Mouse (Mus musculus): Measurements from ENCODE around the gene Gm11032.

- TF ChIP-seq CTCF (IDR thresholded peaks at IDR 0.05; ENCODE audit: extremely low read depth, insufficient read length, insufficient replicate concordance, low read depth, low read length): no peak
- TF ChIP-seq POLR2A (IDR thresholded peaks at IDR 0.05; ENCODE audit: low read depth, low read length): no peak
Observed at GRCm38 (mm10) chr11:4620017-4620485, at the start of gene Gm11032.

Measured in small intestine, adult 2 months (tissue).